Mouse (Mus musculus) thymus, adult 18-20 months (tissue): ENCODE results near the gene Klk1.

Source experiments
- DNase-seq, 2 experiments: peaks; one replicate each; pipeline ENCODE4 v3.0.0; 2022; ENCODE audit warnings: mixed read lengths in 2 of 2

Gene Klk1

GRCm38 (mm10) chr7:44254930-44255329 is 29.8 kb downstream of the Klk1 start:
- no peak for DNase-seq

DNA sequence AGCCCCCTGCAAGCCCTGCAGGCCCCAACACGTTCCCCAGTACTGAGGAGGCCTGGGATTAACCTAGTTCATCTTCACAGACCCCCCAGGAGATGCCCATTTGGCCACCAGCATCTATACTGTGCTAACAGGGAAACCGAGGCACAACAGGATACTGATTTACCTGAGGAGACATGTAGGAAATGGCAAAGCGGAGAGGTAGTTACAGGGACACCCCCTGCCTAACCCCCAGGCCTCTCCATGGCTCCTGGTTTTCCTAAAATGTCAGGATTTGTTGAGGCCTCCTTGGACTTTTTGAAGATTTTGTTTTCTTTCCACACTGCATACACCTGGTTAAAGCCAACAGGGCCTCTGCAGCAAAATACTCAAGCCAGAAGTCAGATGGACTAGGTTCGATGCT is 32.1 kb downstream of the Klk1 start, which contains the start of gene Acp4:
Acp4 (minus strand) TSS at position 101 of the 400 bp plus-strand sequence.
- DNase-seq = no peak

DNA sequence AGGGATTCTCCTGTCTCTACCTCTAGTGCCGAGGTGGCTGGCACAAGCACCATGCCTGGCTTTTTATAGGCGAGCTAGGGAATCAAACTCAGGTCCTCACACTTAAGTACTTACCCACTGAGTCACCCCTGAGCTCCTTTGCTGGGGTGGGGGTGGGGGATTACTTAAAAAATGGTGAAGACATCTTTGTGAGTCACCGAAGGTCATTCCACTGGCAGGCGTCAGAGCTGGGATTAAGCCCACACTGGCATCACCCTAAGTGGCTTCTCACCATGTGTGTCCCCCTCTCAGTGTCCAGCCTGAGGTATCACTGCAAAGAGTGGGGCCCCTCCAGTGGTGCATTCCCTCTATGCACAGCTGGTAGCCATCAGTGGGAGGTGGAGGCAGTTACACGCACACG is 35.2 kb downstream of the Klk1 start:
- DNase-seq = no peak

DNA sequence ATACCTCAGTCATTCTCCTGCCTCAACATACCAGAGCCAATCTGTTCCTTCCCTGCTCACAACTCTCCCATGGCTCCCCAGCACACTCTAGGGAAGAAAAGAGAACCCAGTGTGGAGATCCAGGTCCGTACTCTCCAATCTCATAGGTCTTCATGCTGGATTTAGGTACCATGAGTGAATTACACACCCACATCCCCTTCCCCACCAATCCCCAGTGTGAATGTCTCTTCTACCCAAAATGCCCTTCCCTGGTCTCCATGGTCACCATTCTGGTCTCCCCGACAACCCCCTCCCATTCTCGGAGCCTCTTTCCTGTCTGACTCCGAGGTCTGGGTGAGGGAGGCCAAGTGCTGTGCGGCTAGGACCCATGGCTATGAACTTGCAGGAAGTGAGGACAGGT is 36.0 kb downstream of the Klk1 start, which contains the start of gene Gm15517:
Gm15517 (plus strand) TSS at position 301 of the 400 bp plus-strand sequence.
- DNase-seq = no peak

DNA sequence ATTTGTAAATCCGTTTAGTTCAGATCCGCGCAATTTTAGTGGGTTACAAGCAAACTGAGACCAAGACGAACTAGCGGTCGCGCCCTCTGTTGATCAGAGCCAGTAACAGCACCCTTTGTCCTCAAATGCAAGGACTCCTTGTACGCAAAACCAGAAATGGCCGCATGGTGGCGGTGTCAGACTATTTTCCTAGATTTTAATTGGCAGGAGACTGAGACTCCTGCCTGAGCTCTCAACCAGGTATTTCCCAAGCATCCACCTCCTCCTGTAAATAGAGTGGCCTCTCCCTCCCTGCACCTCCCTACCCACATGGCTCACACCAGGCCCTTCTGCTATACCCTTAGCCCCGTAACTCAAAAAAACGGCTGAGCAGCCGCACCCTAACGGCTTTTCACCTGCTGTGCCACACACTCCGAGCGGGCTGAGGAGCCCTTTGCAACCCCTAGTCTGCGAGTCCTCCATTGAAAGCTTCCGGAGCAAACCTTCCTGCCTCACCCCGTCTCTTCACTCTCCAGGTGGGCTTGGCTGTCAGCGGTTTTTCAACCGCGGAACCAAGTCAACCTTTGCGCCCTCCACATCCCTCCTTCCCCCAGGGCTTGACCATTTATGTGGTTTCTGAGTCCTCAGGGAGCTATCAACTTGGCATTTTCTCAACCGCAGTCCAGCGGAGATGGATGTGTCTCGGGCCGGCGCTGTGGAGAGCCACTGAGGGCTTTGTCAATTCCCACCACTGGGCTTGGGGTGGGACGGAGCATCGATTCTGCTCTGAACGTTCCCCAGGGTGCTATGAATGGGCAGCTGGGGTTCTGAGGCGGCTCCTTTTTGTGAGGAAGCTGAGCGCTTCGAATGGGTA is 37.9 kb downstream of the Klk1 start:
- DNase-seq = peak; percentile 75 to 81

GRCm38 (mm10) chr7:44268117-44268516 is 43.0 kb downstream of the Klk1 start:
- no peak for DNase-seq

- no peak for DNase-seq
Measured at GRCm38 (mm10) chr7:44269397-44269796, 44.2 kb downstream of the Klk1 start.

- no peak for DNase-seq
Measured at GRCm38 (mm10) chr7:44271309-44271708, 46.1 kb downstream of the Klk1 start.

- no peak for DNase-seq
Measured at GRCm38 (mm10) chr7:44272546-44272945, 47.4 kb downstream of the Klk1 start.

GRCm38 (mm10) chr7:44273446-44273845 is 48.3 kb downstream of the Klk1 start:
- no peak for DNase-seq

- no peak for DNase-seq
Measured at GRCm38 (mm10) chr7:44274096-44274495, 48.9 kb downstream of the Klk1 start.

DNA sequence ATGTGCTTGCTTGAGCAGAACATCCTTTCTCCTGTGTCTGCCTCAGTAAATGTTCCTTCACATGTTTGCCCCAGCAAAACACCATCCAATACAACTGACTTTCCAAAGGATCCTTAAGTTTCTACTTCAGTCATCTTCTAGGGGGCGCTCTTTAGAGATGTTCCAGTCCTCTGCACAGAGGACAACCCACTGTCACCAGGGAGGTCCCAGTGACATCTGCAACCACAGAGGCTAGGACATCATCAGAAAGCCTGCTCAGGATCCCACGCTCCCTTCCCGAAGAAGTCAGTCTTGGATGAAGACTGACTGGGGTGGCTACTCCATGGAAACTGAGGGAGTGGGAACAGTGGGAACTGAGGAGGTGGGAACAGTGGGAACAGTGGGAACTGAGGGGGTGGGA is 50.4 kb downstream of the Klk1 start:
- no peak for DNase-seq

- no peak for DNase-seq
Measured at GRCm38 (mm10) chr7:44276461-44277249, 51.5 kb downstream of the Klk1 start.

GRCm38 (mm10) chr7:44277250-44277622 is 52.1 kb downstream of the Klk1 start:
- no peak for DNase-seq
